Mouse (Mus musculus): ENCODE measurements around the gene Prrt3.

- TF ChIP-seq TAL1 (IDR thresholded peaks at IDR 0.05; ENCODE audit: low read length): no peak
- no peak for TF ChIP-seq GATA1 (IDR thresholded peaks at IDR 0.05; ENCODE audit: low read length)
Observed at GRCm38 (mm10) chr6:113502801-113503200, 1.1 kb upstream of the Prrt3 start.

All from erythroblast, embryonic 14.5 days (primary cell).